Mouse (Mus musculus): ENCODE measurements around the gene Arhgef33. TPM values are rescaled to one million over a fixed set of nuclear protein-coding genes. Genes with fewer than 3 reads are reported as not detected.

Arhgef33 gene
- polyA plus RNA-seq, 1 experiment from 2014 or later, result 1.2 TPM

GRCm38 (mm10) chr17:80289280-80290073 lies 17.7 kb upstream of the Arhgef33 start:
- Histone ChIP-seq H3K27me3 (ENCODE audit: control insufficient read depth, insufficient read depth, low read length) (no peaks in the 10 kb centered on the region), H3K4me2 (replicated peaks; ENCODE audit: low read depth, low read length) (peak overlapping the region; percentile 59), H3K36me3 (ENCODE audit: control insufficient read depth, insufficient read depth, low read length) (no peaks in the 10 kb centered on the region), H3K9me3 (ENCODE audit: control insufficient read depth, low read depth, low read length) (no peaks in the 10 kb centered on the region), H3K27ac (ENCODE audit: low read length) (peak overlapping the region; percentile 74; the same call in 1 of the 2 replicates), H3K4me3 (ENCODE audit: low read depth, low read length) (peak overlapping the region; percentile 82), H3K4me1 (ENCODE audit: control insufficient read depth, insufficient read depth, low read length) (peaks cover 6% of the 10 kb centered on the region; the same call in 1 of the 2 replicates), H3K9ac (replicated peaks; ENCODE audit: low read depth, low read length) (peak overlapping the region; percentile 83)
- under 1% methylated on average over 30 of the region's 30 CpGs for WGBS
- ATAC-seq (ENCODE audit: insufficient number of reproducible peaks, insufficient read depth, low FRiP score, low read depth), result no peak

GRCm38 (mm10) chr17:80290074-80290657 lies 17.0 kb upstream of the Arhgef33 start, which contains the start of the genes Morn2 and Dhx57:
TSS of gene Morn2 (plus strand) at chr17:80290203.
TSS of gene Dhx57 (minus strand) at chr17:80290476.
- peak; percentile 98 for ATAC-seq (ENCODE audit: insufficient number of reproducible peaks, insufficient read depth, low FRiP score, low read depth)

GRCm38 (mm10) chr17:80291148-80291547 lies 16.1 kb upstream of the Arhgef33 start:
- H3K4me2 ChIP-seq (replicated peaks; ENCODE audit: low read depth, low read length), result no peak overlapping the region
- H3K4me3 ChIP-seq (ENCODE audit: low read depth, low read length), result no peak overlapping the region
- no peaks in the 10 kb centered on the region for H3K27me3 ChIP-seq (ENCODE audit: control insufficient read depth, insufficient read depth, low read length)
- H3K9me3 ChIP-seq (ENCODE audit: control insufficient read depth, low read depth, low read length), result no peaks in the 10 kb centered on the region
- no peak overlapping the region for H3K9ac ChIP-seq (replicated peaks; ENCODE audit: low read depth, low read length)
- no peak overlapping the region for H3K27ac ChIP-seq (ENCODE audit: low read length)
- peaks cover 6% of the 10 kb centered on the region; the same call in 1 of the 2 replicates for H3K4me1 ChIP-seq (ENCODE audit: control insufficient read depth, insufficient read depth, low read length)
- ATAC-seq (ENCODE audit: insufficient number of reproducible peaks, insufficient read depth, low FRiP score, low read depth), result no peak
- whole genome bisulfite sequencing, result 20% methylated on average over 2 of the region's 2 CpGs
- H3K36me3 ChIP-seq (ENCODE audit: control insufficient read depth, insufficient read depth, low read length), result no peaks in the 10 kb centered on the region

More at GRCm38 (mm10) chr17:80290074-80290657, 17.0 kb upstream of the Arhgef33 start, which contains the start of the genes Morn2 and Dhx57:
- H3K36me3 ChIP-seq (ENCODE audit: control insufficient read depth, insufficient read depth, low read length), result no peaks in the 10 kb centered on the region
- peak within 1 kb of the TSS; percentile 74; the same call in 1 of the 2 replicates for H3K27ac ChIP-seq (ENCODE audit: low read length)
- H3K9me3 ChIP-seq (ENCODE audit: control insufficient read depth, low read depth, low read length), result no peaks in the 10 kb centered on the region
- peaks cover 6% of the 10 kb centered on the region; the same call in 1 of the 2 replicates for H3K4me1 ChIP-seq (ENCODE audit: control insufficient read depth, insufficient read depth, low read length)
- WGBS, result 2% methylated on average over 35 of the region's 35 CpGs
- H3K27me3 ChIP-seq (ENCODE audit: control insufficient read depth, insufficient read depth, low read length), result no peaks in the 10 kb centered on the region
- peak within 1 kb of the TSS; percentile 59 for H3K4me2 ChIP-seq (replicated peaks; ENCODE audit: low read depth, low read length)
- H3K4me3 ChIP-seq (ENCODE audit: low read depth, low read length), result peak within 1 kb of the TSS; percentile 82
- H3K9ac ChIP-seq (replicated peaks; ENCODE audit: low read depth, low read length), result peak within 1 kb of the TSS; percentile 83

GRCm38 (mm10) chr17:80295258-80295657 lies 11.9 kb upstream of the Arhgef33 start:
- ATAC-seq (ENCODE audit: insufficient number of reproducible peaks, insufficient read depth, low FRiP score, low read depth), result no peak
- WGBS, result 90% methylated on average over 5 of the region's 5 CpGs
- no peaks in the 10 kb centered on the region for H3K9me3 ChIP-seq (ENCODE audit: control insufficient read depth, low read depth, low read length)
- no peak overlapping the region for H3K27ac ChIP-seq (ENCODE audit: low read length)
- H3K36me3 ChIP-seq (ENCODE audit: control insufficient read depth, insufficient read depth, low read length), result no peaks in the 10 kb centered on the region
- H3K27me3 ChIP-seq (ENCODE audit: control insufficient read depth, insufficient read depth, low read length), result no peaks in the 10 kb centered on the region
- no peak overlapping the region for H3K4me3 ChIP-seq (ENCODE audit: low read depth, low read length)
- H3K9ac ChIP-seq (replicated peaks; ENCODE audit: low read depth, low read length), result no peak overlapping the region
- H3K4me2 ChIP-seq (replicated peaks; ENCODE audit: low read depth, low read length), result no peak overlapping the region
- H3K4me1 ChIP-seq (ENCODE audit: control insufficient read depth, insufficient read depth, low read length), result no peaks in the 10 kb centered on the region

GRCm38 (mm10) chr17:80298844-80299243 lies 8.4 kb upstream of the Arhgef33 start:
- 92% methylated on average over 5 of the region's 5 CpGs for WGBS
- no peak overlapping the region for H3K27ac ChIP-seq (ENCODE audit: low read length)
- no peaks in the 10 kb centered on the region for H3K4me1 ChIP-seq (ENCODE audit: control insufficient read depth, insufficient read depth, low read length)
- no peaks in the 10 kb centered on the region for H3K9me3 ChIP-seq (ENCODE audit: control insufficient read depth, low read depth, low read length)
- ATAC-seq (ENCODE audit: insufficient number of reproducible peaks, insufficient read depth, low FRiP score, low read depth), result no peak
- no peaks in the 10 kb centered on the region for H3K36me3 ChIP-seq (ENCODE audit: control insufficient read depth, insufficient read depth, low read length)
- no peak overlapping the region for H3K9ac ChIP-seq (replicated peaks; ENCODE audit: low read depth, low read length)
- H3K27me3 ChIP-seq (ENCODE audit: control insufficient read depth, insufficient read depth, low read length), result no peaks in the 10 kb centered on the region
- no peak overlapping the region for H3K4me2 ChIP-seq (replicated peaks; ENCODE audit: low read depth, low read length)
- H3K4me3 ChIP-seq (ENCODE audit: low read depth, low read length), result no peak overlapping the region

- Histone ChIP-seq H3K27ac (ENCODE audit: low read length) (no peak overlapping the region), H3K4me2 (replicated peaks; ENCODE audit: low read depth, low read length) (no peak overlapping the region), H3K9me3 (ENCODE audit: control insufficient read depth, low read depth, low read length) (no peaks in the 10 kb centered on the region), H3K27me3 (ENCODE audit: control insufficient read depth, insufficient read depth, low read length) (no peaks in the 10 kb centered on the region), H3K4me3 (ENCODE audit: low read depth, low read length) (no peak overlapping the region), H3K9ac (replicated peaks; ENCODE audit: low read depth, low read length) (no peak overlapping the region), H3K4me1 (ENCODE audit: control insufficient read depth, insufficient read depth, low read length) (no peaks in the 10 kb centered on the region), H3K36me3 (ENCODE audit: control insufficient read depth, insufficient read depth, low read length) (no peaks in the 10 kb centered on the region)
- 55% methylated on average over 9 of the region's 9 CpGs for WGBS
- ATAC-seq (ENCODE audit: insufficient number of reproducible peaks, insufficient read depth, low FRiP score, low read depth), result no peak
Observed at GRCm38 (mm10) chr17:80311761-80312160, 4.6 kb downstream of the Arhgef33 start.

- ATAC-seq (ENCODE audit: insufficient number of reproducible peaks, insufficient read depth, low FRiP score, low read depth), result no peak
- H3K27ac ChIP-seq (ENCODE audit: low read length), result no peak overlapping the region
- no peak overlapping the region for H3K4me2 ChIP-seq (replicated peaks; ENCODE audit: low read depth, low read length)
- H3K27me3 ChIP-seq (ENCODE audit: control insufficient read depth, insufficient read depth, low read length), result no peaks in the 10 kb centered on the region
- H3K9me3 ChIP-seq (ENCODE audit: control insufficient read depth, low read depth, low read length), result no peaks in the 10 kb centered on the region
- no peak overlapping the region for H3K4me3 ChIP-seq (ENCODE audit: low read depth, low read length)
- H3K4me1 ChIP-seq (ENCODE audit: control insufficient read depth, insufficient read depth, low read length), result no peaks in the 10 kb centered on the region
- H3K9ac ChIP-seq (replicated peaks; ENCODE audit: low read depth, low read length), result no peak overlapping the region
- WGBS, result 77% methylated on average over 4 of the region's 4 CpGs
- H3K36me3 ChIP-seq (ENCODE audit: control insufficient read depth, insufficient read depth, low read length), result no peaks in the 10 kb centered on the region
Observed at GRCm38 (mm10) chr17:80312405-80312804, 5.2 kb downstream of the Arhgef33 start.

- WGBS, result 77% methylated on average over 6 of the region's 6 CpGs
- H3K4me3 ChIP-seq (ENCODE audit: low read depth, low read length), result no peak overlapping the region
- no peaks in the 10 kb centered on the region for H3K4me1 ChIP-seq (ENCODE audit: control insufficient read depth, insufficient read depth, low read length)
- no peak overlapping the region for H3K27ac ChIP-seq (ENCODE audit: low read length)
- no peak overlapping the region for H3K9ac ChIP-seq (replicated peaks; ENCODE audit: low read depth, low read length)
- no peak overlapping the region for H3K4me2 ChIP-seq (replicated peaks; ENCODE audit: low read depth, low read length)
- no peak for ATAC-seq (ENCODE audit: insufficient number of reproducible peaks, insufficient read depth, low FRiP score, low read depth)
- H3K36me3 ChIP-seq (ENCODE audit: control insufficient read depth, insufficient read depth, low read length), result no peaks in the 10 kb centered on the region
- no peaks in the 10 kb centered on the region for H3K27me3 ChIP-seq (ENCODE audit: control insufficient read depth, insufficient read depth, low read length)
- no peaks in the 10 kb centered on the region for H3K9me3 ChIP-seq (ENCODE audit: control insufficient read depth, low read depth, low read length)
Observed at GRCm38 (mm10) chr17:80322228-80322627, 15.0 kb downstream of the Arhgef33 start.

Measured in stomach, embryonic 14.5 days (tissue).